Comparison of ENCODE assay signal across 17 mouse cellular contexts in the genomic region with DNA sequence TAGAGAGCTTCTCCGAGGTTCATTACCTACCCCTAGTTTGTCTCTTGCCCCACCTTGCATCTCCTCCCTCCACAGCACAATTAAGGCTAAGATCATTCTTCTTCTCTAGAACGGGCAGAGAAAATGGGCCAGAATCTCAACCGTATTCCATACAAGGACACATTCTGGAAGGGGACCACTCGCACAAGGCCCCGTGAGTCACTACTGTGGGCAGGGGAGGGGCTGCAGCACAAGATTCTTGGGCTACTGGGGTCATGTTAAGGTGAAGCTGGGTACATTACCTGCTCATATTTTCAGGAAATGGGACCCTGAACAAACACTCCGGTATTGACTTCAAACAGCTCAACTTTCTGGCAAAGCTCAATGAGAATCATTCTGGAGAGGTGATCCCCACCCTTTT.
"Had no signal": no experiment of that assay in that cellular context is flagged by ENCODE, and none has a peak within 500 bp of the region (broad histone marks: within the 10 kb centered on the region; RNA-seq: fewer than 3 reads in every experiment).

No protein-coding gene starts in this region.

- ATAC-seq: intestine, postnatal 0 days; midbrain, embryonic 16.5 days had no signal

- H3K27ac ChIP-seq: left cerebral cortex, adult 2 months; limb, embryonic 10.5 days; liver, embryonic 14.5 days; lung, embryonic 15.5 days; macrophage; neural tube, embryonic 13.5 days had no signal

- H3K9ac ChIP-seq: liver, embryonic 14.5 days; lung, embryonic 15.5 days; neural tube, embryonic 13.5 days had no signal

- H3K27me3 ChIP-seq: lung, embryonic 15.5 days; megakaryocyte, embryonic 14.5 days; neural tube, embryonic 13.5 days had no signal

- H3K4me2 ChIP-seq: lung, embryonic 15.5 days; midbrain, embryonic 11.5 days; neural tube, embryonic 13.5 days had no signal

- H3K4me3 ChIP-seq: left cerebral cortex, adult 2 months; limb, embryonic 10.5 days; lung, embryonic 15.5 days; neural tube, embryonic 13.5 days had no signal

- DNase-seq: kidney, adult 8-10 months; kidney, postnatal 25 days; retina, postnatal 1 day; right cerebral cortex, postnatal 4 days; spleen, adult 18-20 months; thymus, adult 2 months; thymus, postnatal 25 days had no signal

- H3K9me3 ChIP-seq: limb, embryonic 10.5 days; lung, embryonic 15.5 days; megakaryocyte, embryonic 14.5 days; neural tube, embryonic 13.5 days had no signal
